Mouse (Mus musculus) yolk sac, embryonic 10.5 days (tissue): ENCODE data around the gene Tacr2.

Experiments used
- DNase-seq: peaks from one replicate; pipeline ENCODE4 v3.0.0-alpha.2; 2017; ENCODE audit warnings: low spot score

Gene Tacr2

GRCm38 (mm10) chr10:62252000-62252488 is at the start of gene Tacr2:
Gene Tacr2 (plus strand): TSS chr10:62252438.
- no peak for DNase-seq

- no peak for DNase-seq
Observed at GRCm38 (mm10) chr10:62202574-62202973, 49.7 kb upstream of the Tacr2 start.

- DNase-seq: no peak
Observed at GRCm38 (mm10) chr10:62208241-62208896, 43.9 kb upstream of the Tacr2 start.

GRCm38 (mm10) chr10:62211310-62211709 is 40.9 kb upstream of the Tacr2 start:
- DNase-seq: no peak

- no peak for DNase-seq
Observed at GRCm38 (mm10) chr10:62215169-62215616, 37.0 kb upstream of the Tacr2 start.

GRCm38 (mm10) chr10:62215633-62216032 is 36.6 kb upstream of the Tacr2 start:
- no peak for DNase-seq

- DNase-seq: peak; percentile 16
Observed at GRCm38 (mm10) chr10:62216595-62216994, 35.6 kb upstream of the Tacr2 start.

GRCm38 (mm10) chr10:62217196-62217595 is 35.0 kb upstream of the Tacr2 start:
- peak; percentile 27 for DNase-seq

- DNase-seq: peak; percentile 80
Observed at GRCm38 (mm10) chr10:62218044-62218788, 34.0 kb upstream of the Tacr2 start.

- peak; percentile 22 for DNase-seq
Observed at GRCm38 (mm10) chr10:62218789-62219172, 33.5 kb upstream of the Tacr2 start.

- peak; percentile 50 for DNase-seq
Observed at GRCm38 (mm10) chr10:62220732-62221514, 31.3 kb upstream of the Tacr2 start.

- DNase-seq: no peak
Observed at GRCm38 (mm10) chr10:62221647-62222046, 30.6 kb upstream of the Tacr2 start.

- DNase-seq: peak; percentile 58
Observed at GRCm38 (mm10) chr10:62222777-62223176, 29.5 kb upstream of the Tacr2 start.

GRCm38 (mm10) chr10:62224231-62224630 is 28.0 kb upstream of the Tacr2 start:
- DNase-seq: peak; percentile 63

- no peak for DNase-seq
Observed at GRCm38 (mm10) chr10:62225839-62226238, 26.4 kb upstream of the Tacr2 start.

GRCm38 (mm10) chr10:62228126-62228525 is 24.1 kb upstream of the Tacr2 start:
- DNase-seq: no peak

GRCm38 (mm10) chr10:62230708-62231394 is 21.4 kb upstream of the Tacr2 start, which contains the start of gene Tspan15:
Gene Tspan15 (minus strand): TSS chr10:62231251.
- peak; percentile 94 for DNase-seq

- DNase-seq: no peak
Observed at GRCm38 (mm10) chr10:62231395-62231732, 20.9 kb upstream of the Tacr2 start.

- DNase-seq: no peak
Observed at GRCm38 (mm10) chr10:62231811-62232210, 20.4 kb upstream of the Tacr2 start.

- DNase-seq: no peak
Observed at GRCm38 (mm10) chr10:62236165-62236564, 16.1 kb upstream of the Tacr2 start.

- DNase-seq: no peak
Observed at GRCm38 (mm10) chr10:62237205-62237604, 15.0 kb upstream of the Tacr2 start.

GRCm38 (mm10) chr10:62238688-62239087 is 13.6 kb upstream of the Tacr2 start:
- DNase-seq: no peak
